Mouse (Mus musculus) lung, adult 2 months (tissue): ENCODE measurements around the gene Alg11. TPM values are rescaled to one million over a fixed set of nuclear protein-coding genes. Genes with fewer than 3 reads are reported as not detected.

ENCODE experiments used
- DNase-seq: peaks from one replicate; pipeline ENCODE4 v3.0.0; 2022
- H3K4me1 ChIP-seq: fragments of 200-500 bp; 2 replicates; pipeline ENCODE4 v1.6.1; 2011; ENCODE audit warnings: low read length; ENCODE audit not compliant: control insufficient read depth, insufficient read depth
- H3K4me3 ChIP-seq: fragments of 200-500 bp; replicated peaks from 2 replicates; pipeline ENCODE3; 2011; ENCODE audit warnings: low read depth, mild to moderate bottlenecking, control low read depth, low read length; ENCODE audit errors: extremely low read depth
- CTCF ChIP-seq: fragments of 200-500 bp; IDR thresholded peaks from 2 replicates; pipeline ENCODE4 v1.5.1; 2011; ENCODE audit warnings: mild to moderate bottlenecking, low read length, control low read depth; ENCODE audit not compliant: insufficient read depth
- POLR2A ChIP-seq: fragments of 200-500 bp; IDR thresholded peaks from 2 replicates; pipeline ENCODE4 v1.6.1; 2011; ENCODE audit warnings: low read depth, mild to moderate bottlenecking, control low read depth, low read length, borderline replicate concordance; ENCODE audit errors: extremely low read depth
- WGBS: fragments of 180-500 bp; shearing (Covaris S2); methylation state at CpG from one replicate; pipeline ENCODE4 v1.1.7; 2018; 5-methylcytosine and 5-hydroxymethylcytosine counted together
- polyA plus RNA-seq: library from polyadenylated mRNA; depleted of rRNA; stranded (reverse); fragments of >200 nt; gene quantifications from 2 replicates; pipeline ENCODE4 v1.2.3, GENCODE M21; 2012; rRNA removed

Gene Alg11
- polyA plus RNA-seq, 1 experiment: 5.7 TPM

GRCm38 (mm10) chr8:22059153-22059738 is 1.3 kb upstream of the Alg11 start:
- H3K4me1 ChIP-seq: no peaks in the 10 kb centered on the region
- no peak for DNase-seq
- no peak for TF ChIP-seq CTCF
- TF ChIP-seq POLR2A: no peak
- 47% methylated on average over 11 of the region's 11 CpGs for WGBS
- no peak overlapping the region for H3K4me3 ChIP-seq

- DNase-seq: no peak
- TF ChIP-seq CTCF (no peak), POLR2A (no peak)
- WGBS: under 1% methylated on average over 45 of the region's 46 CpGs
- Histone ChIP-seq H3K4me3 (peak within 1 kb of the TSS; percentile 99), H3K4me1 (no peaks in the 10 kb centered on the region)
Measured at GRCm38 (mm10) chr8:22059821-22060445, 588 bp upstream of the Alg11 start, which contains the start of gene Atp7b. Gene Atp7b, minus strand, starts transcription at chr8:22060305.

- TF ChIP-seq CTCF: no peak
- no peak for TF ChIP-seq POLR2A
- H3K4me3 ChIP-seq: peak overlapping the region; percentile 99
- DNase-seq: no peak
- 1% methylated on average over 3 of the region's 3 CpGs for WGBS
- H3K4me1 ChIP-seq: no peaks in the 10 kb centered on the region
Measured at GRCm38 (mm10) chr8:22061126-22061525, 605 bp downstream of the Alg11 start.

GRCm38 (mm10) chr8:22079313-22080007 is 18.9 kb downstream of the Alg11 start:
- Histone ChIP-seq H3K4me3 (no peak overlapping the region), H3K4me1 (no peaks in the 10 kb centered on the region)
- TF ChIP-seq POLR2A (no peak), CTCF (no peak)
- no peak for DNase-seq
- WGBS: 62% methylated on average over 9 of the region's 9 CpGs

- Histone ChIP-seq H3K4me1 (no peaks in the 10 kb centered on the region), H3K4me3 (no peak overlapping the region)
- TF ChIP-seq CTCF (no peak), POLR2A (no peak)
- no peak for DNase-seq
- WGBS: 91% methylated on average over 4 of the region's 4 CpGs
Measured at GRCm38 (mm10) chr8:22089226-22089625, 28.7 kb downstream of the Alg11 start.

- DNase-seq: no peak
- TF ChIP-seq CTCF (peak; percentile 17; the same call in 1 of the 2 replicates), POLR2A (no peak)
- no peak overlapping the region for H3K4me3 ChIP-seq
- H3K4me1 ChIP-seq: no peaks in the 10 kb centered on the region
- WGBS: 54% methylated on average over 8 of the region's 8 CpGs
Measured at GRCm38 (mm10) chr8:22091568-22091967, 31.0 kb downstream of the Alg11 start.

- no peaks in the 10 kb centered on the region for H3K4me1 ChIP-seq
- no peak for DNase-seq
- no peak for TF ChIP-seq POLR2A
- WGBS: 63% methylated on average over 4 of the region's 4 CpGs
- no peak overlapping the region for H3K4me3 ChIP-seq
Measured at GRCm38 (mm10) chr8:22107020-22107419, 46.5 kb downstream of the Alg11 start.

Other genes starting within 250 kb of the Alg11 start
- gene Defb50, start 237.2 kb upstream of the Alg11 start, polyA plus RNA-seq: not detected in 2 replicates
- gene Defb2, start 220.8 kb upstream of the Alg11 start, polyA plus RNA-seq: not detected in 2 replicates
- gene Defb10, start 201.8 kb upstream of the Alg11 start, polyA plus RNA-seq: not detected in 2 replicates
- not detected in 2 replicates for gene Defb9, start 175.3 kb upstream of the Alg11 start, polyA plus RNA-seq
- gene Defb11, start 154.3 kb upstream of the Alg11 start, polyA plus RNA-seq: not detected in 2 replicates
- gene Defb15, start 128.0 kb upstream of the Alg11 start, polyA plus RNA-seq: not detected in 2 replicates
- not detected in 2 replicates for gene Defb35, start 122.4 kb upstream of the Alg11 start, polyA plus RNA-seq
- gene Defb13, start 114.0 kb upstream of the Alg11 start, polyA plus RNA-seq: not detected in 2 replicates
- gene Fam90a1a, start 102.0 kb upstream of the Alg11 start, polyA plus RNA-seq: not detected in 2 replicates
- not detected in 2 replicates for gene Ccdc70, start 90.9 kb upstream of the Alg11 start, polyA plus RNA-seq
- gene Atp7b, start 416 bp upstream of the Alg11 start, polyA plus RNA-seq: 20.0 and 21.5 TPM in 2 replicates
- gene Nek5, start 64.3 kb downstream of the Alg11 start, polyA plus RNA-seq: 2.7 and 4.2 TPM in 2 replicates
- 0.88 and 1.5 TPM in 2 replicates for gene Nek3, start 105.7 kb downstream of the Alg11 start, polyA plus RNA-seq
- 0.20 and 1.3 TPM in 2 replicates for gene Ckap2, start 125.1 kb downstream of the Alg11 start, polyA plus RNA-seq
- gene Vps36, start 132.1 kb downstream of the Alg11 start, polyA plus RNA-seq: 10.1 and 14.6 TPM in 2 replicates
- 23.1 and 25.5 TPM in 2 replicates for gene Thsd1, start 166.6 kb downstream of the Alg11 start, polyA plus RNA-seq
- gene Tpte, start 222.7 kb downstream of the Alg11 start, polyA plus RNA-seq: not detected in 2 replicates